Mouse (Mus musculus) testis, postnatal 14 days (tissue): ENCODE measurements around the gene Tmem208.

Experiments
- DNase-seq: peaks from one replicate; pipeline ENCODE4 v3.0.0; 2021; ENCODE audit warnings: low spot score

Gene Tmem208

GRCm38 (mm10) chr8:105353583-105354135, 27.5 kb downstream of the Tmem208 start:
- no peak for DNase-seq

GRCm38 (mm10) chr8:105354549-105354948, 28.4 kb downstream of the Tmem208 start:
- DNase-seq, result no peak

- DNase-seq, result no peak
Observed at GRCm38 (mm10) chr8:105355179-105356024, 29.2 kb downstream of the Tmem208 start.

DNA sequence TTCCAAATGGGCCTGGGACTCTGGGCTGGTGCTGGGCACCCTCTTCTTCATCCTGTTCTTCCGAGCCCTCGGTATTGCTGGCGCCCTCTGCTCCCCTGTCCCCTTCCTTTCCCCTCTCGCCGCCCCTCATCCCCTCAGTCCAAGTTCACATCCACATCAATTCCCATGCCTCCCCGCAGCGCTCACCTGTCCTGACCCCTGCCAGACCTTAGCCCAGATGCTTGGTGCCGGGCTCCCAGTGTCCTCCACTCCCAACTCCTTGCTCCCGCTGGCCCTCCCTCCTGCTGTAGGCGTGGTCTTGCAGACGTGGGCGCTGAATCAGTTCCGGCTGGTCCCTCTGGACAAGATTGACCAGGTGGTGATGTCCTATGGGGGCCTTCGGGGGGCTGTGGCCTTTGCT, 30.5 kb downstream of the Tmem208 start:
- no peak for DNase-seq

GRCm38 (mm10) chr8:105359208-105359607, 33.1 kb downstream of the Tmem208 start:
- DNase-seq, result no peak

DNA sequence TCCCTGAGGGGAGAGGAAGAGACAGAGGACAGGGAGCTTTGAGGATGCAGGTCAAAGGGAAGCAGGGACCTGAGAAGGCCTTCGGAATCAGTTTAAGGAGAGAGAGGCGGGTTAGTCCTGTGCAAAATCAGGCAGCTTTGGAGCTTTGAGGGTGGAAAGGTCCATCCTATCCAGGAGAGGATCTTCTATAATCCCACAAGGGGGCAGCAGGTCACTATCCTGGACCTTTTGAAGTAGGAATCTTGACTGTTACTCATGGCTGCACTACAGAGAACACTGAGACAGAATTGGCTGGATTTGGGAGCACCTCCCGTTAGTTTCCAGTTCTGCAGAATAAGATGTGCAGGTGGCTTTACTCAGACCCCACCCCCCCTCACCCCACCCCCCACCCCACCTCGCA, 33.5 kb downstream of the Tmem208 start:
- no peak for DNase-seq

- DNase-seq, result no peak
Observed at GRCm38 (mm10) chr8:105361751-105362702, 35.9 kb downstream of the Tmem208 start.

DNA sequence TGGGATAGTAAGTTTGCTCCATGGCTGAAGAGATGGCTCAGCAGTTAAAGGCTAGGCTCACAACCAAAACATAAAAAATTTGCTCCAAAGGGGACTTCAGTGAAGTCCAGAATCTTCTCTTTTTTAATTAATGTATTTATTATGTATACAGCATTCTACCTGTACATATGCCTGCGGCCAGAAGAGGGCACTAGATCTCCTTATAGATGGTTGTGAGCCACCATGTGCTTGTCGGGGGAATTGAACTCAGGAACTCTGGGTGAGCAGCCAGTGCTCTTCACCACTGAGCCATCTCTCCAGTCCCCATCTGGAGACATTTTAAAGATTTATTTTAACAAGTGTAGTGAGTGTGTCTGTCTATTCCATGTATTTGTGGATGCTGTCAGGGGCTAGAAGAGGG, 41.0 kb downstream of the Tmem208 start:
- DNase-seq, result no peak

GRCm38 (mm10) chr8:105372473-105372872, 46.3 kb downstream of the Tmem208 start:
- DNase-seq, result no peak

DNA sequence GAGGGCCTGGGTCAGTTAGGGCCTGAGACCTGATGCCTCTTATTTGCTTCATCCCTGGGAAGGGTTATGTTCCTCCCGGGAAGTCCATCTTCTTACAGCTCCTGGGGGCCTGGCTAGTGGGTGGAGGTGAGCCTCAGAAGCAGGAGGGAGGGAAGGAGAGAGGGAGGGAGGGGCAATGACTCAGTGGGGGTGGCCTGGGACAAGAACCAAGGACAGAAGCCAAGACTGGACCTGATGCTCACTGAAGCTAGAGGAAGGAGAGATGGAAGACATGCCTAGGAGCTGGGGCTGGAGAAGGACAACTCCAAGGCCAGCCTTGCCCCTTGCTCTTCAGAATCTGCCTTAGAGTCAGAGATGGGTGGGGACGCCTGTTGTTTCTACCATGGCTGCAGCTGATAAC, 46.9 kb downstream of the Tmem208 start, which contains the start of gene Plekhg4:
Gene Plekhg4 (plus strand): TSS at position 243 of the 400 bp plus-strand sequence.
- DNase-seq, result no peak

DNA sequence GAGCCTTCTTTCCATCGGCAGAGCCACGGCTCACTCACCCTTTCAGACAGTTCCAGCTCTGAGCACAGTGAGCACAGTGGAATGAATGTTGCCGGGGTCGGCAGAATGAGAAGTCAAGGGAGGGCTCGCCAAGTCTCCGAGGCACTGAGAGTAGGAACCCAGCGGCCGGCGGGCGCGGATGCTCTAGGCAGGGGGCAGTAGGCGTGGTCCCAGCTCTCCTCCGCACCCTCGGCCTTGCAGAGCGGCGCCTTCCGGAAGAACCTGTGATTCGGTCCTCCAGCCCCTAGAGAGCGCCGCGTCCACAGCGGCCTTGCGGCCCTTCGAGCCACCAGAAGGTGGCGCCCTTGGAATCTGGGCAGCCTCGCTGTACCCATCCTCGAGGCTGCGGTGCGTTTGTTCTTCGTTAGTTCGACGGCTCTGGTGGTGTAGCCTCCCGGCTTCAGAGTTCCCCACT, 48.4 kb downstream of the Tmem208 start:
- DNase-seq, result peak; percentile 88

DNA sequence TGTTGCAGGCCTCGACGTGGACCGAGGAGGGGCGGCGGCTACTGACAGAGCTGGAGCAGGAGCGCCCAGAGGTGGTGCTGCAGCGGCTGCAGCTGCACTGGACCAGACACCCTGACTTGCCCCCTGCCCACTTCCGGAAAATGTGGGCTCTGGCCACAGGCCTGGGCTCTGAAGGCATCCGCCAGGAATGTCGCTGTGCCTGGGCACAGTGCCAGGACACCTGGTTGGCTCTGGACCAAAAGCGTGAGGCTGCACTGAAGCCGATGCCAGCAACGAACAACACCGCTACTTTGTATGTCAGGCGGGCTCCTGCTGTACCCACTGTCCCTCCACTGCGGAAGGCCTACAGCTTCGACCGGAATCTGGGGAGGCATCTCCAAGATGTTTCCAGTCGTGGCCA, 52.5 kb downstream of the Tmem208 start:
- DNase-seq, result peak; percentile 58

DNA sequence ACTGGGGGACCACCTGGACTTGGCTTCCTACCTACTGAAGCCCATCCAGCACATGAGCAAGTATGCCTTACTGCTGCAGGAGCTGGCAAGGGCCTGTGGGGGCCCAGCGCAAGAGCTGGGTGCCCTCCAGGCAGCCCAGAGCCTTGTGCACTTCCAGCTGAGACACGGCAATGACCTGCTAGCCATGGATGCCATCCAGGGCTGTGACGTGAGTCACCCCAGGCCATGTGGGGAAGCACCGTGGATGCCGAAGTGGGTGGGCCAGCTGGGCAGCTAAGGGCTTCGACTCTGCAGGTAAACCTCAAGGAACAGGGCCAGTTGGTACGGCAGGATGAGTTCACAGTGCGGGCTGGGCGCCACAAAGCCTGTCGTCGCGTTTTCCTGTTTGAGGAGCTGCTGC, 54.2 kb downstream of the Tmem208 start:
- DNase-seq, result no peak

DNA sequence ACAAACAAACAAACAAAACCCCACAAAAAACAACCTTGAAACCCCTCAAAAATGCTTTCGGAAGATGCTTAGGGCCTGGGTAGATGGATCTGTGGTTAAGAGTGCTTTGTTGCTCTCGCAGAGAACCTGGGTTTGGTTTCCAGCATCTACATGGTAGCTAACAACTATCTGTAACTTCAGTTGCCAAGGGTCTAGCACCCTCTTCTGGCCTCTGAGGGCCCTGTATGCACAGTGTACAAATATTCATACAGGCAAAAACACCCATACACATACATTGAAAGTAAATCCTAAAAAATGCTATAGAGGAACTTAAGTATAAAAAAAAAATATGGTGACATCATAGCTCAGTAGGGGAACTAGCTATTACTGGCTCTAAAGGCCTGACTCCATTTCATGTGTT, 57.9 kb downstream of the Tmem208 start:
- no peak for DNase-seq
